Mouse (Mus musculus) gastrocnemius, postnatal 4 days (tissue): ENCODE measurements around the gene Erbb3. TPM values are rescaled to one million over a fixed set of nuclear protein-coding genes. Genes with fewer than 3 reads are reported as not detected.
"Not testable (repeated sequence)": the region's sequence is repeated elsewhere in the genome, so short reads cannot be mapped to it uniquely, and the experiment has no call there.

Source experiments
- DNase-seq, 2 experiments: peaks; one replicate each; pipeline ENCODE4 v3.0.0; 2021 to 2022; ENCODE audit warnings: low spot score in 2 of 2, mixed read lengths in 2 of 2
- long read RNA-seq, 2 experiments: library from polyadenylated mRNA; stranded (forward); transcript quantifications; one replicate each; pipeline ENCODE4 v2.0.0; 2021
- total RNA-seq, 2 experiments: library from RNA; stranded (reverse); gene quantifications; 2 replicates each; pipeline ENCODE4 v1.2.3; 2021

Gene Erbb3
- total RNA-seq, result 10 to 100 TPM; 18.0 to 19.0 TPM
- long read RNA-seq, experiment 1, full-length matches to known transcripts, result 5 of 20 reads
- long read RNA-seq, experiment 1, partial matches to known transcripts, result 11 of 20 reads
- long read RNA-seq, experiment 1, other reads (novel, unspliced or antisense), result 4 of 20 reads
- long read RNA-seq, experiment 2, full-length matches to known transcripts, result 8 of 13 reads
- long read RNA-seq, experiment 2, partial matches to known transcripts, result 3 of 13 reads
- long read RNA-seq, experiment 2, other reads (novel, unspliced or antisense), result 2 of 13 reads

GRCm38 (mm10) chr10:128589464-128590192 is at the start of gene Erbb3:
TSS of gene Erbb3 (minus strand) at chr10:128589652.
- DNase-seq, result peak in 1 of 2 experiments; percentile 36

GRCm38 (mm10) chr10:128637011-128637410 is 47.6 kb upstream of the Erbb3 start:
- no peak for DNase-seq

- no peak for DNase-seq
Observed at GRCm38 (mm10) chr10:128636561-128636960, 47.1 kb upstream of the Erbb3 start.

- no peak for DNase-seq
Observed at GRCm38 (mm10) chr10:128635697-128636096, 46.2 kb upstream of the Erbb3 start.

GRCm38 (mm10) chr10:128631571-128631970 is 42.1 kb upstream of the Erbb3 start:
- no peak for DNase-seq

GRCm38 (mm10) chr10:128630306-128630705 is 40.9 kb upstream of the Erbb3 start:
- not testable (repeated sequence) for DNase-seq

GRCm38 (mm10) chr10:128629746-128630145 is 40.3 kb upstream of the Erbb3 start:
- no peak for DNase-seq

GRCm38 (mm10) chr10:128627398-128628317 is 38.2 kb upstream of the Erbb3 start:
- no peak for DNase-seq

GRCm38 (mm10) chr10:128626311-128627310 is 37.2 kb upstream of the Erbb3 start, which contains the start of gene Rps26:
TSS of gene Rps26 (minus strand) at chr10:128626747.
- DNase-seq, result peak; percentile 79 to 87

GRCm38 (mm10) chr10:128625287-128625894 is 35.9 kb upstream of the Erbb3 start:
- DNase-seq, result peak in 1 of 2 experiments; percentile 7

GRCm38 (mm10) chr10:128623106-128623613 is 33.7 kb upstream of the Erbb3 start:
- not testable (repeated sequence) for DNase-seq

GRCm38 (mm10) chr10:128622702-128623101 is 33.2 kb upstream of the Erbb3 start:
- no peak for DNase-seq

- no peak for DNase-seq
Observed at GRCm38 (mm10) chr10:128621986-128622520, 32.6 kb upstream of the Erbb3 start.

GRCm38 (mm10) chr10:128620241-128620640 is 30.8 kb upstream of the Erbb3 start:
- no peak for DNase-seq

- not testable (repeated sequence) for DNase-seq
Observed at GRCm38 (mm10) chr10:128619148-128619547, 29.7 kb upstream of the Erbb3 start.

- no peak for DNase-seq
Observed at GRCm38 (mm10) chr10:128618570-128618969, 29.1 kb upstream of the Erbb3 start.

GRCm38 (mm10) chr10:128615798-128616448 is 26.5 kb upstream of the Erbb3 start:
- not testable (repeated sequence) for DNase-seq

- DNase-seq, result no peak
Observed at GRCm38 (mm10) chr10:128614934-128615333, 25.5 kb upstream of the Erbb3 start.

- DNase-seq, result not testable (repeated sequence)
Observed at GRCm38 (mm10) chr10:128613820-128614219, 24.4 kb upstream of the Erbb3 start.
